Mouse (Mus musculus) left cerebral cortex, postnatal 14 days (tissue): ENCODE data around the gene Chrne. TPM values are rescaled to one million over a fixed set of nuclear protein-coding genes. Genes with fewer than 3 reads are reported as not detected.

Source experiments
- DNase-seq, 2 experiments: peaks; one replicate each; pipeline ENCODE4 v3.0.0; 2021 to 2022; ENCODE audit warnings: low spot score in 2 of 2, mixed read lengths in 1 of 2
- intact Hi-C: fragments of 180-260 bp; cut with DNase I; formaldehyde crosslinking; loops from one replicate; pipeline ENCODE4 v1.15.1; 2025
- total RNA-seq, 2 experiments: library from RNA; stranded (reverse); gene quantifications; 2 replicates each; pipeline ENCODE4 v1.2.3; 2021

Gene Chrne
- total RNA-seq, 2 experiments from 2014 or later, result not detected

GRCm38 (mm10) chr11:70638714-70639278 lies 19.8 kb upstream of the Chrne start, which contains the start of gene Gp1ba:
TSS of gene Gp1ba (plus strand) at chr11:70639122.
- intact Hi-C loops, result no loop called here
- no peak for DNase-seq

DNA sequence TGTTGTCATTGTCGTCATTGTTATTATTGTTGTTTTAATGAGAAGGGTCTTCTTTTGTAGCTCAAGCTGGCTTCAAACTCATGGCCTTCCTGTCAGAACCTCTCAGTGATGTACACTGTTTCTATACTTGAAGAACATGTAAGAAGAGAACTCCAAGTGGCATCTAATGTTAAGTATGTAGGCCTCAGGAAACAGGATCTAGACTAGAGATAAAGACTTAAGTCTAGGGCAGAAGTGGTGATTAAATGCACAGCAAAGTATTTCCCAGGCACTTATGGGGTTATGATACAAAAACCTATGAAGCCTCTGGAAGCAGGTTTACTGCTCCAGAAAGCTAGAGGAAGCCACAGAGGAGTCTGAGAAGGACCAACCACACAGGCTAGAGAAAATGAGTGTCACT lies 19.3 kb upstream of the Chrne start:
- intact Hi-C loops, result no loop called here
- DNase-seq, result no peak

- no peak for DNase-seq
- intact Hi-C loops, result no loop called here
These were observed 18.7 kb upstream of the Chrne start for GRCm38 (mm10) chr11:70637764-70638163.

GRCm38 (mm10) chr11:70635601-70636000 lies 16.6 kb upstream of the Chrne start:
- intact Hi-C loops, result no loop called here

GRCm38 (mm10) chr11:70630129-70630528 lies 11.1 kb upstream of the Chrne start:
- DNase-seq, result no peak
- intact Hi-C loops, result loop anchor here (5.0 kb wide), 1 partner anchor 127 kb away; no protein-coding TSS in a partner anchor

More at GRCm38 (mm10) chr11:70635601-70636000, 16.6 kb upstream of the Chrne start:
- DNase-seq, result no peak

DNA sequence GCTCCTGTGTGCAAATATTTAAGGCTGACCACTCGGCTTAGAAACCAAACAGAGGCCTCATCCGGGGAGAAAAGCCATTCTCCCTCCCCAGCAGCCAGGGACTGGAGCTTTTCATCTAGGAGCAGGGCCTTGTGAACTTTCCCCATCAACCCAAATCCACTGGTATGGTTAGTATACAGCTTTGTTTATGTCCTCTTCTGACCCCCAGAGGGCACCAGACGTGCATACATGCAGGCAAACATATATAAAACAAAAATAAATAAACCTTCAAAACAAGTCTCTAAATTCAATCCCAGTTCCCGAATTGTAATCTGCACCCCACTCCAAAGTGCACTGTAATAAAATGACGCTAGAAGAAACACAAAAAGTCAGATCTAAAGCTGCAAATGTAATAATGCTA lies 10.5 kb upstream of the Chrne start:
- intact Hi-C loops, result no loop called here
- DNase-seq, result no peak

DNA sequence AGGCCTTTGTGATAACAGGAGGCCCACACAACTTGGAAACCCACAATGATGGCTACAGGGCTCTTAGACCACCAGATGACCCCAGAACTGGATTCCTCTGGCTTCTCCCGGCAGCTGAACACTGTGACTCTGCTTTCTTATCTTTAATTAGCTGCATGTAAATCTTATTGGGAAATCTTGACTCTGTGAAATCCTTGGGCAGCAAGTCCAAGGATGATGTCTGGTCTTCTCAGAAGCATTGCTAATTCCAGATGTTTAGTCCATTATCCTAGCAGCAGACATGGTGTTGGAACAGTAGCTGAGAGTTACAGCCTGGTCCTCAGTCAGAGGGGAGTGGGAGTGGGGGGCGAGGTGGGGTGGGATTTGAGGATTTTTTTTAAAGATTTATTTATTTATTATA lies 9.4 kb upstream of the Chrne start:
- DNase-seq, result no peak
- intact Hi-C loops, result no loop called here

DNA sequence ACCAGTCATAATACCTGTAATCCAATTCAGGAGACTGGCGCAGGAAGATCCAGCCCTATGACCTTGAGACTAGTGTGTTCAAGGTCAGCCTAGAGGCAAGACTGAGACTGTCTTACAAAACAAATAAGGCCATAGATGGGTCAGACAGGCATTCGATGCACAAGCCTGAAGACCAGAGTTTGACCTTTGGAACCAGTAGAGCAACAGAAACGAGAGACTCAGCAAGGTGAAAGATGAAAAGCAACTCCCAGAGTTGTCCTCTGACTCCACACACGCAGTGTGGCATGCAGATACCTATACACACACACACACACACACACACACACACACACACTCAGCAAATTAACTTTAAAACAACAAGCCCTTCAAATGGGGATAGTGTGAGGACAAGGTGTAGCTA lies 7.9 kb upstream of the Chrne start:
- no peak for DNase-seq
- intact Hi-C loops, result no loop called here

DNA sequence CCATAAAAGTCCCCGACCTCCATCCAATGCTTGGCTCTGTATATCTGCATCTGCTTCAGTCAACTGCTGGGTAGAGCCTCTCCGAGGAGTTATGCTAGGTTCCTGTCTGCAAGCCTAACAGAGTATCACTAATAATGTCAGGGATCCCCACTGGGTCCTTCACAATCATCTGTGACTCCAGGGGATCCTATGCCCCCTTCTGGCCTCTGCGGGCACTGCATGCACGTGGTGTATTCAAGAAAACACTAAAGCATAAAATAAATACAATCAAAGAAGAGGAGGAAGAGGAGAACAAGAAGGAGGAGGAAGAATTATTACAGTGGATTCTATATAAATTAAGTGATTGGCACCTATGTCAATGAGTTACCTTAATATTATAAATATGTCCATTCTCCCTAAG lies 6.5 kb upstream of the Chrne start:
- no peak for DNase-seq
- intact Hi-C loops, result no loop called here

GRCm38 (mm10) chr11:70623053-70623742 lies 4.2 kb upstream of the Chrne start:
- intact Hi-C loops, result no loop called here
- DNase-seq, result no peak

GRCm38 (mm10) chr11:70621972-70622814 lies 3.2 kb upstream of the Chrne start:
- DNase-seq, result no peak
- intact Hi-C loops, result no loop called here

GRCm38 (mm10) chr11:70615516-70616093 lies 3.4 kb downstream of the Chrne start, which contains the start of gene 4930544D05Rik:
TSS of gene 4930544D05Rik (plus strand) at chr11:70615848.
- intact Hi-C loops, result no loop called here
- no peak for DNase-seq

DNA sequence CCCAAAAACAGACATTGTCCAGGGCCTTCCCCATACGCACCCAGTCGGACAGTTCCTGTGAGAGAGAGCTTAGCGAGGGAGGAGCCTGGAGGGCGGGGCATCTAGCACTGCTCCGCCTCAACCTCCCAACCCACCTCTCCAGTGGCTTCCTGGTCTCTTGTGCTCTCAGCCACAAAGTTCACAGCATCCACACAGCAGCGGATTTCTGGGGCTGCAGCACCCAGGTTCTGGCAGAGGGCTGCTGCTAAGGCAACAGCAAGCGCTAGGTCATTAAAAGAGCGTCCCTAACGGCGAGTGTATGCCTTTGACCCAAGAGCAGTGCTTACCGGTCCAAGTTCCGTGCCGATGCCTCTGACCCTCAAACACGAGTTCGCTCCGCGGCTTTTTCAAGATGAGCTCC lies 3.9 kb downstream of the Chrne start:
- intact Hi-C loops, result no loop called here
- no peak for DNase-seq

GRCm38 (mm10) chr11:70612505-70612904 lies 6.5 kb downstream of the Chrne start:
- intact Hi-C loops, result no loop called here

GRCm38 (mm10) chr11:70610752-70611151 lies 8.3 kb downstream of the Chrne start:
- intact Hi-C loops, result no loop called here
- no peak for DNase-seq

More at GRCm38 (mm10) chr11:70612505-70612904, 6.5 kb downstream of the Chrne start:
- DNase-seq, result no peak

DNA sequence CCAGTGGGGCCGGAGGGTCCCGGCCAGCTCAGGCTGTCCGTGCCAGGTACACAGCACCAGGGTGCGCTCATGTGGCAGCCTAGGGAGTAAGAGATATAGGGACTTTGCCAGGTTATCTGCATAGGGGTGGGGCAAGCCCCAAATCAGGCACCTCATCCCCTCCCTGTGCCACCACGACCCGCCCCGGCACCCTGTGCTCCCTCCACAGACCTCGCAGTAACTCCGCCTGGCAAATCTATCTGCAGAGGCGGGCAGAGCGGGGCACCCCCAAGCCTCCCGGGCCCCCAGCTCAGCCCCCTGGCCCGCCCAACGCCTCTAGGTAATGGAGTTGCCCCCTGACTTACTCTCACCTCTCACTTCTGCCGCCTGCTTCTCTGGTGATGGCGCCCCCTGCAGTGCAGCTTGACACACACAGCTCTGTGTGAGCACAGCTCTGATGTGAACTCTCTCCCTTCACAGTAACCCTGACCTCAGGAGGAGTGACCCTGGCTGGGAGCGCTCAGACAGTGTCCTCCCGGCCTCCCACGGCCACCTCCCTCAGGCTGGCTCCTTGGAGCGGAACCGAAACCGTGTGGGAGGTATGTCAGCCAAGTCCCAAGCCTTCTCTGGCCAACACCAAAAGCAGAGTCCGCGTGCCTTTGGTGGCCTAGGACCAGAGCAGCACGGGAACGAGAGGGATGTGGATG lies 10.5 kb downstream of the Chrne start:
- no peak for DNase-seq
- intact Hi-C loops, result loop anchor here (5.0 kb wide), 2 partner anchors 46 to 66 kb away; partner anchors contain the start of genes Mink1 and Pld2

- no peak for DNase-seq
- intact Hi-C loops, result loop anchor here (5.0 kb wide), 2 partner anchors 45 to 65 kb away; partner anchors contain the start of genes Mink1 and Pld2
These were observed 11.4 kb downstream of the Chrne start for GRCm38 (mm10) chr11:70607611-70608010.

DNA sequence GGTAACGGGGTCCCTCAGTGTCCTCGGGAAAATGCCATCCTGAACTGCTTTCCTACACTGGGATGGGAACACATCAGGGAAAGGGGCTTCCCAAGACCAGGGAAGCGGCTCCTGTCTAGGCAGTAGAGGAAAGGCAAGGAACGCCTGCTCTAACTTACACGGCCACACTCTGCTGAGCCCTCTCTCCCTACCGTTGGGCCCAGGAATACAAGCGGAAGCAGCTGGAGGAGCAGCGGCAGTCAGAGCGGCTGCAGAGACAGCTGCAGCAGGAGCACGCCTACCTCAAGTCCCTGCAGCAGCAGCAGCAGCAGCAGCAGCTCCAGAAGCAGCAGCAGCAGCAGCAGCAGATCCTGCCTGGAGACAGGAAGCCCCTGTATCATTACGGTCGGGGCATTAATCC lies 12.3 kb downstream of the Chrne start:
- no peak for DNase-seq
- intact Hi-C loops, result loop anchor here (5.0 kb wide), 2 partner anchors 44 to 64 kb away; partner anchors contain the start of genes Mink1 and Pld2

- DNase-seq, result peak; percentile 68 to 77
- intact Hi-C loops, result loop anchor here (5.0 kb wide), 2 partner anchors 43 to 63 kb away; partner anchors contain the start of genes Mink1 and Pld2
These were observed 13.9 kb downstream of the Chrne start for GRCm38 (mm10) chr11:70605024-70605566.
